Mouse (Mus musculus): ENCODE data around the gene Ndufa8. TPM values are rescaled to one million over a fixed set of nuclear protein-coding genes. Genes with fewer than 3 reads are reported as not detected.
A peak's percentile ranks its signal among the peaks of the same experiment; 100 is the strongest.

Ndufa8 gene
- total RNA-seq (2021) = 178 and 189 TPM in 2 replicates
- long read RNA-seq, transcript Ndufa8-201 (4 exons, 861 nt) = major isoform, 237 of 247 reads
- long read RNA-seq, partial matches to known transcripts = 8 of 247 reads
- long read RNA-seq, other reads (novel, unspliced or antisense) = 2 of 247 reads

DNA sequence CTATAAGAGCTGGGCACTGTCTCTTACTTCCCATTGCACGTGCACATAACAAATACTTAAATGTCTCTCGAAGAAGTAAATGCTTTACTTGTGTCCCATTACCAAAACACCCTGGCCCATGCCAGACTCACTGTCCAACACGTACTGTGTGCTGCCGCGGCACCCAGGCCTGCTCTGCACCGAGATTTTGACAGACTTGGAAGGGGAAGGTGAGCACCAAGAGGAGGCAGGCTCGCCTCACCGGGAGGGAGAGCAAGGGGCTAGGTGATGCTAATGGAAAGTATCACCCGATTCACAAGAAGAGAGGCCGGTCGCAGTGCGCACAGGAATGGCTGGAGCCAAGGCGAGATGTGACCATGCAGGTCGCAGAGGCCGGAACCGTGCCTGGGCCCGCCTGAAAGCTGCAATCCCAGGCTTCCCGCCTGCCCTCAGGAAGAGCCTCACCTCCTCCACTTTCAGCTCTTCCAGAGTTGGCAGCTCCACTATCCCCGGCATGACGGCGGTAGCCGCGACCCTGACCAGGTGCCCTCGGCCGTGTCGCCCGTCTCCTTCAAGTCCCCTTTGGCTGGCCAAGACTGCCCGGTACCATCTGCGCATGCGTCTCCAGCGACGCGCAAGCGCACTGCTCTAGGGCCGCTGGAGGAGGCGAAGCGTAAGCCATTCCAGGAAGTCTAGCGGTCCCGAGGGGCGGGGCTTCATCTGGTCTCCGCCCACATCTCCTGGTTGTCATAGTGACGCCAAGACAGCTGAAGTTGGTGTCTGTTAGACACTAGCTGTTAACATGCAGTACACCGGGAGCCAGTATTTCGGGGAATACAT is at the start of gene Ndufa8, which contains the start of gene Morn5:
TSS of gene Ndufa8 (minus strand) at position 659 of the 819 bp plus-strand sequence.
TSS of gene Morn5 (plus strand) at position 711 of the 819 bp plus-strand sequence.
- DNase-seq = peak; percentile 99

DNA sequence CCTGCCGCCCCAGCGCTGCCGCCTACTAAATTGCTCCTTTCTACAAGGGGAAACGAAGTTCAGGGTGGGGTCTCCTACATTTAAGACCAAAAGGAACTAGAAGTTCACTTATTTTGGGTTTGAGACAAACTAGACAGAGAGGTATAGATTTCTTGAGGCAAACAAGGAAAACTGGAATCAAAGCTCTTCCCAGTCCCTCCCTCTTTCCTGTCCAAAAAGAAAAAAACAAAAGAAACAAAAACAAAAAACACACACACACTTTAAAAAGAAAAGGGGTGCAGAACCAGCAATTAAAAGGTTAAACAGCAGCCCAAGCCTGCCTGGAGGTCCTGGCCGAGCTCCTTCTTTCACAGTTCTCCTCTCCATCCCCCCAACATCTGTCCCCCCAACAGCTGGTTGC is 48.8 kb upstream of the Ndufa8 start:
- no peak for DNase-seq

DNA sequence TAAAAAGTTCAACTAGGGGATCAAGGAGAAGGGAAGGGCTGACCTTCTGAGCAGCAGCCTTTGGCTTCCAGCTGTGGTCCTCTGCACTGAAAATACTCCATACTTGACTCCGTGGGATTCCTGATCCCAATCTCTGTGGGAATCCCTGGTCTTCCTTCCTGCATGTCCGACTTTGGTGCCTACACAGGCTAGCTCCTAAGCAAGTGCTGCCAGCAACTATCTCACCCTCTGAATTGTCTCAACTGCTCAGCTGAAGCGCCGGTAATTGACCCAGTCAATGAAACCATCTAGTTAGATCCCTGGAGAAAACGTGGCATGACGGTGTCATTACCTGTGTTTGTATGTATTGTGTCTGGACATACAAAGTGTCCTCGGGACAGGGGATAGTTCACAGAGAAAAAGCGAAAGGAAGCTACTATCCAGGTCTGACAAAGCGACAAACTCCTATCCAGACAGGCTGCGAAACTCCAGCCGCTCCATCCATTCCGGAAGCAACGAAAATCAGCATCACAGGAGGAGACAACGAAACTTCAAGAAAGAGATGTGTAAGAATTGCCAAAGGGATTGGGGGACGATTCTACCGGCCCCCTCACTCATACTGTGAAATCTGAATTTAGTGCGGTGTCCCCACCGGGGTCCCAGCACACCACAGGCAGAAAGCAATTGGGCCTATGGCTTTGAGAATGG is 48.1 kb upstream of the Ndufa8 start:
- no peak for DNase-seq

DNA sequence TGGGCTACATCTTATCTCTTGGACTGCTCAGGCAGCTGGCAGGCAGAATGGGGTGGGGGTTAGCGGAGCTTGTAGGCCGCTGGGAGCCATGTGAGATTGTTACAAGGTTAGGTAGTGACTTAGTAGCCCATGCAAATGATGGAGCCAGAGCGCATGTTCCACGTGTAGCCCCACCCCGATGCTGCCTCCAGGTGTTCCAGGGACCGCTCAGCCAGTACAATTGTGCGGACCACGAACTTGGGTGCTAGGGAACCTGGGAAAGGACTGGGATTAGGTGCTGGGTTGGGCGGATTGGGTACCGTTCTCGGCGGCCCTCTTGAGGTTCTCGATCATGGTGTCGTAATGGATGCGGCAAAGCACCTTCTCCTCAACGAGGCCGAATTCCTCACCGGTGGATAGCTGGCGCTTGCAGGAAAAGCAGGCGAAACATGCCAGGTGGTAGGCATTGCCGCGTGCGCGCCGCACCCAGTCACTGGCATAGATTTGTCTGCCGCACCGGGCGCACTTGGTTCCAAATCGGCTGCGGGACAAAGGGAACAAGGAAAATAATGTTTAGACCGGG is 44.8 kb upstream of the Ndufa8 start:
- no peak for DNase-seq

DNA sequence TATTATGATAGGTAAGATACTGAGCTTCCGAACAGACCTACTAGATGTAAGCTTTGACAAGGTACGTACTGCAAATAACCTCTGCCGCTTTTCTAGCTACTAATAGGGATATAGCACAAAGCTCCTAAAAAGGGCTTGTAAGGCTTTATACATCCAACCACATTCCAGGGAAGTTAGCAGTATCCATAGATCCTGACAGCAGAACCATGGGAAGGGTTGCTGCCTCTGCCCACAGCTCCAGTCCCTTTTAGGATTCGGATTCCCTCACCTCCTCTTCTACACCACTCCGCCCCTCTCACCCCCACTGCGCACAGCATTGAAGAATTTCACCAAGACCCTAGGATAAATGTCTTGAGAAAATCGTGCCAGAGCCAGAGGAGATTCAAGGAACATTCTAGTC is 44.1 kb upstream of the Ndufa8 start:
- DNase-seq = no peak

DNA sequence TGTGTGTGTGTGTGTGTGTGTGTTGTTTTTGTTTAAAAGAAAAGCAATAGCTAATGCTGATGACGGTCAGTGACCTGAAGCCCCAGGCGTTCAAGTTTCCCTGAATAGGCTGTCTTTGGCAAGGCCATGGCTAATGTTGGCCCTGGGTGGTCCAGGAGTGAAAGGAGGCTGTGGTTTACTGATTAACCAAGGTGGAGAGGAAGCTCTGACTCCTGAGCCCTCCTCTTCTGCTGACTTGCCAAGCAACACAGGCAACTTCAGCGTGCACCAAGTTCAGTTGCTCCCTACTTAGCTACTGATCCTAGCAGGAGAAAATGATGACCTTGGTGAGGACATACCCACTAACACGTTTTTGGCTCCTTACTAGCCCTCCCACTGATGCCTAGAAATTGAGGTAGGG is 43.5 kb upstream of the Ndufa8 start:
- no peak for DNase-seq

DNA sequence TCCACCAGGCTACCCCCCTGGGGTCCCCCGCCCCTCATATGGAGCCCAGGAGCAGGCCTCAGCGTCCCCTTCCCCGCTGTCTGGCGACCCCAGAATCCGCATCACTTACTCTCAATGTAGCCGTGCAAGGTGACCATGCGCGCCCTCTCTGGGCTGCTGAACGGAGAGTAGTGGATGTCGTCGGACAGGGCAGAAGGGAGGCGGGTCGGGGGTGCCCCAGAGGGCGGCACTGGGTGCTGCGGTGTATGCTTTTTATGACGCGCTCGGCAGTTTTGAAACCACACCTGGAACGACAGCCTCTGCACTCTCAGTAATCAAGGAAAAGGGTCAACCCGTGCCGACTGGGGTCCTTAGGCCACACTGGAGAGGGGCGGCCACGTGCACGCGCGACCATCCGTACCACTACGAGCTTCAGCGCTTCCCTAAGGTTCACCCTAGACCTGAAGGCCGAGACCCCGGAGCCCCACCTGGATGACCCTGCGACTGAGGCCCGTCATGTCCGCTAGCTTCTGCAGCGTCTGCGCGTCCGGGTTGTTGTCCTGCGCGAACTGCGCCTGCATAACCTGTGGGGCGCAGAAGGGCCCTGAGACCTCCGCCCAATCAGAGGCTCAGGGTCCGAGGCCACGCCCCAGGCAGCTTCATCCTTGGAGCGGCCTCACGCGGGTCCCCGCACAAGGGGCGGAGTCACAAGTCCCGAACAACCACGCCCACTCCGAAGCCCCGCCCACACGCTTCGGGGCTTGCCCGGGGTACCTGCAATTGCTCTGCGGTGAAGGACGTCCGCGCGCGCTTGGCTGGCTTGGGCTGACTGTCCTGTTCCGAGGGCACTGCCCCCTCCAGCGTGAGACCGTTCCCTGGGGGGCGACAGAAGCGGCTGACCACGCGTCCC is 41.9 kb upstream of the Ndufa8 start:
- peak; percentile 60 for DNase-seq

DNA sequence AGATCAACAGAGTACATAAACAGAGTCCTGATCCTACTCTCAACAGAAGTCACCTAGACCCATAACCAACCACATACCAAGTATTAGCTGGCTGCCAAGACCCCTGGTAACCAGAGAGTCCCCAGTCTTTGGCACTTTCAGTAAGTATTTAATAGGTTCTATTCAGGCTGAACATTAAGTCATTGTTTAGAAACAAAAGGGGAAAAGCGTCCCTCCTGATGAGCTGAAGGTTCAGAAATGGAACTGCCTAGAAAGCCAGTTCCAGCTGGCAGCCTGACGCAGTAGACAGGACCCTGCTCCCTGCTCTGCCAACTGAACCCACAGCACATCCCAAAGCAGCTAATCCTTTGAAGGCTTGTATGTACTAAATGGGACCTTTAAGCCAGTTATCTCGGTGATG is 40.0 kb upstream of the Ndufa8 start:
- no peak for DNase-seq

DNA sequence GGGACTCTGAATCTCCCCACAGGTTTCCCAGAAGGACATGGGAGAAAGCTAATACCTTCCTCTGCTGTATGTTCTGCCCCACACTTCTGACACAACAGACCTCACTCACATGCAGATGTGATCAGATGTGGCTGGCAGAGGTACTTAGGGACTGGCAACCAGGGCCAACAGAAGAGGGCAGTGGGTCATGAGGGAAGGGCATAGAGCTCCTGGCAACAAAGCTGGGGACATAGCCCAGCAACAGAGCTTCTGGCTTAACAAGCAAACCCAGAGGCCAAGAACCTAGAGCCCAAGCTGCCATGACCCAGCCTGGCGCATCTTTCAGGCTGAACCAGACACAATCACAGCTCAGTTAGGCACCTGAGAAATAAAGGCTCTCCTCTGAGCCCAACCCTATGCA is 35.8 kb upstream of the Ndufa8 start:
- DNase-seq = no peak

DNA sequence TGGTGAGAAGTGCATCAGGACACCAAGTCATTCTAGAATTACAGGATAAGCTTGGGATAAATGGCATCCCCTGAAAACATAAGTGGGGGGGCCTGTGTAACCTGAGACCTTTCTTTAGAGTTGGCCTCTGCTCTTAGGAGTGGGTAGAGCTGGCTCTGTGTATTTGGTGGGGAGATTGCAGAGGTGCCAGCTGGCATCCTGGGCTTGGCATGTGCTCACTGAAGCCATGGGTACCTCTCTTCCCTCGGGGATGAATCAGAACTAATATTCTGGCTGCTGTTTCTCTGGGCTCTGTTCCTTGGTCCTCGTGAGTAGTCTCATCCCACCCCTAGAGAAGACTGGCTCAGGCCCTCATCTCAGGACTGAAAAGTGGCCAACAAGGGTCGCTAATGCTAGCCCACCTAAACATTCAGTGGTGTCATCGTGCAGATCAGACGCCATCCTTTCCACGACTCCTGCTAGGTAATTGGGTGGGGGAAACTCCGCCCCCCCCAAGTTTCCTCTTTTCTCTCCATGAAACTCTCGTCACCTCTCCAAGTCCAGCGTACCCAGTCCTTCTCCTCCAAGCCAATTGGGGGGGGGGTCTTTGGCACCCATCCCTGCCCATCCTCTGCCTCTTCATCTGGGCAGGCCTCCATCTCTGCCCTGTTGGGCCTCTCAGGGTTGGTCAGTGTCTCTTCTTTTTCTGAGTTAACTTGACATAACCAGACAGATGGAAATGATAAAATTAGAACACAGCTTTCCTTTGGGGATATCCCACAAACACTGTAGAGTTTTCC is 33.8 kb upstream of the Ndufa8 start:
- DNase-seq = no peak

DNA sequence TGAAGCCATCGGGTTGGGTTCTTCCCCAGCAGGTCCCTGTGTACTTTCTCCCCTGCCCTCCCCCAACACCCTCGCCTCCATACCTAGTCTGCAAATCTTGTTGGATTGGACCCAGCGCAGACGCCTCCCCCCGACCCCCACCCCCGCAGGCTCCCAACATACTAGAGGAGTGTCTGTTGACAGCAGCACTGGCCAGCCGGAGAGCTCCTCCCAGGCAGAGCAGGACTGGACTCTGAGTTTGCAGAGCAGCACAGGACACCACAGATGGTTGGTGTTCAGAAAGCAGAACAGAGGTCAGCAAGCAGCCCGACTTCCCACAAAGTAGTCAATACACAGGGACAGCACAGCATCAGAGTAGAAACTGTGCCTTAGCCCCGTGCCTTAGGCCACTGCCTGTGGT is 32.2 kb upstream of the Ndufa8 start:
- DNase-seq = no peak

DNA sequence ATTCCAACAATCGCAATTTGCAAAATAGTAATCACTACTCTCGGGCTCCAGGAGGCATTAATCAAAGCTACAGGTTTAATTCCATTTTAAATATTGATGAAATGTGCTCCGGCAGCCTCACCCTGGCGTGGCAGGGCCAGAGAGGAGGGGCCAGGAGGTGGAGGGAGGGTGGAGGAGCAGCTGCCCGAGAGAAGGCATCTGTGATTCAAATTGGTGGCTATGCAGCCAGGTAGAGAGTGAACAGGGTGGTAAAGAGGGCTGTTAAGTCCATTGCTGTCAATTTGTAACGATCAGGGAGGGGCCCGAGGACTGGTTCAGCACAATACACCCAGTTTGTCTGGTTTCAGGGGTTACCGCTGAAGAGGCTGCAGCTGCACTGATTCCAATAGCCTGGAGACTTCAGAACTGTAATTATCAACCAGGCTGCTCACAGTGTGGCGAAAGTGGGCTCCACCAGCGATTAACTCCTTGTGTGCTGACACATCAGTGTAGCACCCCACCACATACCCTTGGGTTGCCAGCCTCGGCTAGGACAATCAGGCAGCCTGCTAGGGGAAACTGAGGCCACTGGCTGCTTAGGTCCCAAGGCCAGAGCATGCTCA is 28.1 kb upstream of the Ndufa8 start:
- no peak for DNase-seq

DNA sequence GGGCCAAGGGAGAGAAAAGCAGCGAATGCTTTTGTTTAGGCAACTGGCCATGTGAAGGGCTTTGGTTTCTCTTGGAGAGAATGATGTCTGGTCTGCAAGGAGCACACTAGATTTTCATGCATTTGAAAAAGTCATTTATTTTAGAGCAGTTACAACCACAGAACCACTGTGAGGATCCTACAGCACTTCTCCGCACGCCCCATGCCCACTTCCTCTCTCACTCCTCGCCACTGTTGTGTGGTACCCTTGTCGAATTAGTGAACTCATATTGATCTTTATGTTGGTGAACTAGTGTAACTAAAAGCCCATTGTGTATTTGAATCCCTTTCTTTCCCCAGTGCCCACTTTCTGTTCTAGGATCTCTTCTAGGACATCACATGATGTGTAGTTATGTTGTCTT is 26.0 kb upstream of the Ndufa8 start:
- no peak for DNase-seq

DNA sequence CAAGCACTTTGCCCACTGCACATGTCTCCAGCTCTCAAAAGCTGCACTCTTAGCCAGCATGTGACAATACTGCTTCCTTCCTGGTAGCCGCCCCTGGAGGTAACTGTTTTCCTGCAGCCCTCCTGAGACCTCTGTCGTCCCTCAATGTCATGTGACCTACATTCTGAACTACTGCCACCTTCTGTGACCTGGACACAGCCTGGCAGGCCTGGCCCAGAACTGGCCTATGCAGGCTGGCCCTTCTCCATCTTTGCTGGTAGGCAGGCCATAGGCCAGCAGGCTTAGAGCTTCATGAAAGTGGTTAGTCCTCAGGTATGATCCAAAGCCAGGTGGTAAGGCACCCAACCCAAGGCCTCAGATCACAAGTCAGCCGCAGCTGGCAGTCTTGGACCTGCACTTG is 24.6 kb upstream of the Ndufa8 start:
- peak; percentile 6 for DNase-seq

DNA sequence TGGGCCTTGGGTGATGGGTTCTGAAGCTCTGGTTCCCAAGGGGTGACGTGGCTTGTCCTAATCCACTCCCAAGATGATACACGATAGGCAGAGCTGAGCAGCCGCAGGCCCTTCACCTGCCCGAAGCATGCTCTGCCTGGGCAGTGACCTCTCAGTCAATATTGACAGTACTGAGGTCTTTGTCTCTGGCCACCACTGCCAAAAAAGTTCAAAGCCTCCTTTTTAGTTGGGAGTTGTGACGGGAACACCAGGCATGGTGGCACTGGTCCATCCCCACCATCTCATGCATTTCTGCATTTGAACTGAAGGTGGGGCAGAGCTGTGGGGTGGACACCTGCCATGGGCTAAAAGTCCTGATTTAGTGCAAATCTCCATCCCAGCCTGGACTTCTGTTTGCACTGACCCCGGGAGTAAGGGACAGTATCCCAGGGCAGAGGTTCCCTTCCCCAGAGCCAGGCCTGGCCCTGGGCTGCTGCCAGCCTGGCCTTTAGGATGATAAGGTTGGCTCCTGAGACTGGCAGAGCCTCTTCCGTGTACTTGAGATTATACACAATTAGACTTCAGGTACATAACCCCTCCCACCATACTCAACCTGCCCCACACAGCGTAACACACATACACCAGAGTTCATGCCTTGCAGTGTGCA is 22.6 kb upstream of the Ndufa8 start:
- DNase-seq = no peak

DNA sequence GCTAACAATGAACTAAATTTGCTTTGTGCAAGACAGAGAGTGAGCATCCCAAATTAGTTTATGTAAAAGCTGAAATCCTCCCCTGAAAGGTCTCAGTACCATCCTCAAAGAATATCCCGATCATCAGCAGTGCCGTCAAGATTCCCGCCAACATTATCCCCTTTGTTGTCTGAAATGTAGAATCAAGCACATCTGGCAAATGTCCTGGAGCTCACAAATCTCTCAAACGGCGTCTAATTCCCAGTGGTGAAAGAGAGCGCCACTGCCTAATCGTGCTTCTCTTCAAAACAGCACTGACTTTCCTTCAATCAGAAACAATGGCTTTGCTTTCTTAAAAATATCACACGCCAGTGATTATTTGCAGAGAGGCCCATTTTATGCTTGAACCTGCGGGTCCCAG is 17.9 kb upstream of the Ndufa8 start:
- DNase-seq = no peak

DNA sequence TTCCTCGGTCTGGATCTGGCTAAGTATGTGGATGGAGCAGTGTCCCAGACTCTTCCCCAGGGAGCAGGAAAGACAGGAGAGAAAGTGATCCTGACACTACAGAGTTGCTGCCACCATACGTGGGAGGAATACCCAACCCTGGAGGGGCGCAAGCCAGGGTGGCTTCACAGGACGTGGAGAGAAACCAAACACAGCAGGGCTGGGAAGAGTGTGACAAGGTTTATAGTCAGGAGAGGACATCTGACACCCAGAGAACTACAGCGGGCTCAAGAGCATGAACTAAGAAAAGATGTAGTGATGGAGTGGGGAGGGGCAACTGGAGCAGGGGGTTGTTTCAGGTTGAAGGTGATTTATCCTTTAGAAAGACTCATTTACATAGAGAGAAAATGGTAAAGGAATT is 12.2 kb upstream of the Ndufa8 start:
- DNase-seq = no peak

DNA sequence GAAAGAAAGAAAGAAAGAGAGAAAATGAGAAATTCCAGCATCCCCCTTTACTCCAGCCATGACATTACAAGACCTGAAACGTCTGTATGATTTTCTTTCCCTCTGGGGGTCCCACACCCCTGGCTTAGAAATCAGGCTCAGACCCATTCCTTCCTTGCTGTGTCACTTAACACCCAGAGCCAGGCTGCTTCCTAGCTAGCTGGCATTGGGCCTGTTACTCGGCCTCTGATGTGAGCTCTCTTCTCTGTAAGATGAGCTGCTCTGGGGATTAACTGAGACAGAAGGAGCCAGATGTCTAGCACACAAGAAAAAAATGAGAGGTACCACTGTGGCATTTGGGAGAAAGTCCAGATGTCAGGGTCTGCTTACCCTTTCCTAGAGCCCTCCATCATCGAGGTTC is 7.0 kb upstream of the Ndufa8 start:
- no peak for DNase-seq

DNA sequence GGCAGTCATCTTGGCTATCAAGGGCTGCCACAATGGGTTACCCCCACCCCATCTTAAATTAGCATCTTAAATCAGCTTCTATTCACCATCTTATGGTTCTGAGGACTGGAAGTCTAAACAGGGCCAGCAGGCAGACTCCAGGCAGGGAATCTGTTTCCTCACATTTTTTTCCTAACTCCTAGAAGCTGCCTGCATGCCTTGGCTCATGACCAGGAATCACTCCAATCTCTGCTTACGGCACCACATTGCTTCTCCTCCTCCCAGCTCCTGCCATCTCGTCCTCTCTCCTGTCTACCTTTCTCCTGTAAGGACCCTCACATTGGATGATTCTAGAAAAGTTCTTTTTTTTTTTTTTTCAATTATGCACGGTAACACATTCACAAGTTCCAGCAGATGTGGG is 4.0 kb upstream of the Ndufa8 start:
- DNase-seq = no peak

DNA sequence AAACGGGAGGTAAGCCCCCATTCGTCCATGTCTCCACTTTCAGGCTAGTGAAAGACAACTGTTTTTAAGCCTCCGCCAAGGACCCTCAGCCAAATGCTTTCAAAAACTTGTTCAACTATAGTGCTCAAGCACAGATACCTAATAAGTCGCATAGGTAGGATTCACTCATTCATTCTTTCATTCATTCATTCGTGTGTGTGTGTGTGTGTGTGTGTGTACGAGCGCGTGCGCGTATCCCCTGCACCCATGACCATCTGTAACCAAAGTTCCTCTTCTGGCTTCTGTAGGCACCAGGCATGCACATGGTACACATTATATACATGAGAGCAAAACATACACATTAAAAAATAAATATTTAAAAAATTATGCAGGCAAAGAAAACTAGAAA is 355 bp upstream of the Ndufa8 start:
- DNase-seq = no peak
